Mouse (Mus musculus) thymus, adult 2 months (tissue): ENCODE data around the gene Mfap2. TPM values are rescaled to one million over a fixed set of nuclear protein-coding genes. Genes with fewer than 3 reads are reported as not detected.

Experiments used
- DNase-seq: peaks from one replicate; pipeline ENCODE4 v3.0.0; 2021
- H3K27ac ChIP-seq: fragments of 200-500 bp; 2 replicates; pipeline ENCODE4 v1.5.1; 2012; ENCODE audit warnings: low read length, control low read depth; ENCODE audit not compliant: control insufficient read depth, insufficient read depth
- H3K27me3 ChIP-seq: fragments of 200-500 bp; 2 replicates; pipeline ENCODE4 v1.6.1; 2012; ENCODE audit warnings: mild to moderate bottlenecking, low read length, moderate library complexity, mixed read lengths; ENCODE audit not compliant: control insufficient read depth, insufficient read depth
- H3K36me3 ChIP-seq: fragments of 200-500 bp; 2 replicates; pipeline ENCODE4 v1.6.1; 2012; ENCODE audit warnings: mild to moderate bottlenecking, low read length, moderate library complexity; ENCODE audit not compliant: control insufficient read depth, insufficient read depth
- H3K4me1 ChIP-seq: fragments of 200-500 bp; replicated peaks from 2 replicates; pipeline ENCODE4 v1.6.1; 2012; ENCODE audit warnings: low read length; ENCODE audit not compliant: control insufficient read depth, insufficient read depth
- H3K4me3 ChIP-seq: fragments of 200-500 bp; 2 replicates; pipeline ENCODE4 v1.5.1; 2012; ENCODE audit warnings: mild to moderate bottlenecking, low read length, control low read depth, moderate library complexity; ENCODE audit not compliant: control insufficient read depth, insufficient read depth
- CTCF ChIP-seq: fragments of 200-500 bp; IDR thresholded peaks from 2 replicates; pipeline ENCODE4 v1.5.1; 2012; ENCODE audit warnings: mild to moderate bottlenecking, control low read depth, low read length, moderate library complexity, borderline replicate concordance; ENCODE audit not compliant: control insufficient read depth, poor library complexity, insufficient read depth; ENCODE audit errors: extremely low read depth
- POLR2A ChIP-seq: fragments of 200-500 bp; IDR thresholded peaks from 2 replicates; pipeline ENCODE4 v1.6.1; 2012; ENCODE audit warnings: mild to moderate bottlenecking, low read length, control low read depth, moderate library complexity; ENCODE audit not compliant: control insufficient read depth, poor library complexity, insufficient read depth; ENCODE audit errors: extremely low read depth
- WGBS: fragments of 180-500 bp; shearing (Covaris S2); methylation state at CpG from one replicate; pipeline ENCODE4 v1.1.7; 2018; 5-methylcytosine and 5-hydroxymethylcytosine counted together
- polyA plus RNA-seq: library from polyadenylated mRNA; depleted of rRNA; stranded (reverse); fragments of >200 nt; gene quantifications from 2 replicates; pipeline ENCODE4 v1.2.3, GENCODE M21; 2012

Mfap2 gene
- polyA plus RNA-seq, 1 experiment = 6.1 TPM

DNA sequence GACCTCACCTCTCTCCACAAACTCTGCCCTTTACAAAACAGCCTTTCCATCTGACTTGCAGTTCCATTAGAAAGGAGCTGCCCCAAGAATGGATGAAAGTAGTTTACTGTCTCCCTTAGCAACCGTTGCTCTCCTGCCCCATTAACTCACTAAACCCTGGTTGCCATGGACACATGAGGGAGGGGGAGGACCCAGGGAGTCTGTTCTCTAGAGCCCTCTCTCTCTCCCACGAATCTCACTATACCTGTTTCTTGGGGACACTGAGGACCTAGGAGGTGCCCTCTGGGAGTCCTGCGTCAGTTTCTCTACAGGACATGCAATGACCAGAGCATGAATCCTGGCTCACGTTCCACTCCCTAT, 39.2 kb downstream of the Mfap2 start:
- TF ChIP-seq CTCF = no peak
- no peak for TF ChIP-seq POLR2A
- no peak for DNase-seq
- no peak overlapping the region for H3K27ac ChIP-seq
- no peaks in the 10 kb centered on the region for H3K36me3 ChIP-seq
- no peak overlapping the region for H3K4me3 ChIP-seq
- no peaks in the 10 kb centered on the region for H3K4me1 ChIP-seq
- no peaks in the 10 kb centered on the region for H3K27me3 ChIP-seq
- 84% methylated on average over 4 of the region's 4 CpGs for WGBS

DNA sequence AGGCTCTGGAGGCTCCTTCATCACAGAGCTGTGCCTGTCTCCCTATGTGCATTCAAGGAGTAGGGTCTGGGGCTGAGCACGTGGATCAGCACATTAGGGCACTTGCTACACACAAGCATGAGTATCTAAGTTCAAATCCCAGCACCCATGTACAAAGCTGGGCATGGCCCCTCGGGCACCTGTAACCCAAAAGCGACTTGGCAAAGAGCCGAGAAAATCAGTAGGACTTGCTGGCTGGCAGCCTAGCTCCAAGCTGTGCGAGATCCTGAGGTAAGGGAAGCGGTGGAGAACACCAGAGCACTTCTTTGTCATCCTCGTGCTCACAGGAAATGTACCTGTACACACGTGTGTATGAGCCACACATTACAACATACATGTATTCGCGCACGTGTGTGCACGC, 42.2 kb downstream of the Mfap2 start:
- no peaks in the 10 kb centered on the region for H3K4me1 ChIP-seq
- H3K36me3 ChIP-seq = no peaks in the 10 kb centered on the region
- no peak for DNase-seq
- no peaks in the 10 kb centered on the region for H3K27me3 ChIP-seq
- no peak overlapping the region for H3K4me3 ChIP-seq
- WGBS = 95% methylated on average over 12 of the region's 12 CpGs
- no peak overlapping the region for H3K27ac ChIP-seq
- TF ChIP-seq POLR2A (no peak), CTCF (no peak)

DNA sequence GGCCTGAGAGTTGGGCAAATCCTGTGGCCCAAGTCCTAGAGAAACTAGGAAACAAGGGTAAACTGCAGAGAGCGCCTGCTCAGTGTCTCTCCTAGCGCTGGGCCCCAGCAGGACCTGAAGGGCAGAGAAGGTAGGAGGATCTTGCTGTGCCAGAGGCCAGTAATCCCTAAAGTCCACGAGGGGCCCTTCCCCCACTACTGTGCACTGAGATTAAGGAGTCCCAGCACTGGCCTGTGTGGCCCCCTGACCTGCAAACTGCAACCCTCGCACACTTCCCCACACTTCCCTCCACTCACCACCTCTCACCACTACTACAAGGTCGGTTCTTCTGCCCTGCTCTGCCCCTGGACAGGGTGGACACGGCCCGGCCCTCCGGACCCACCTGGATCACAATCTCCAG, 42.9 kb downstream of the Mfap2 start:
- DNase-seq = no peak
- Histone ChIP-seq H3K27me3 (no peaks in the 10 kb centered on the region), H3K4me1 (no peaks in the 10 kb centered on the region), H3K27ac (no peak overlapping the region), H3K36me3 (no peaks in the 10 kb centered on the region), H3K4me3 (no peak overlapping the region)
- WGBS = 91% methylated on average over 8 of the region's 8 CpGs
- TF ChIP-seq POLR2A (no peak), CTCF (no peak)

DNA sequence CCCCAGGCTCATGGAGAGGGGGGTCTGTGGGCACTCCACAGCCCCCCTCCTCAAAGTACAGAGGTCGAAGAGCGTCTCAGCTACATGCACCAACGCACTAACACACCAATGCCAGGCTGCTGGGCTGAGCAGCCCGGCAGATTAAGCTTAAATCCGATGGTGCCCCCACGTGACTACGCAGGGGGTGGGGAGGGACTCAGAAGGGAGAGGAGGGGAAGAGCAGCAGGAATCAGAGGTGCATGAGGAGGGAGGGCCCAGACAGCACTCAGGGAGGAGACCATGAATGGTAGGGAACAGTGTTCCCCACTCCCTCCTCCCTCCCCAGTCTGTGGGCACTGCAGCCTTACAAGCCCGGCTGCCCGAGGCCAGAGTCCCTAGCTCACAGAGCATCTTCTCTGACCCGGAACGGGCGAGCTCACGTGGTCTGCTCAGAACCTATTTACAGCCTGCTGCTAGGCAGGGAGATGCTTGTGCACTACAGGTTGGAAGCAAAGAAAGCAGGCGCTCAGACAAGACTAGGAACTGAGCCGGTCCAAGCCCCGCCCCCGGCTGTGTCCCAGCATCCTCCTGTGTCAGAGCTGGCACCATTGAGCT, 43.4 kb downstream of the Mfap2 start:
- TF ChIP-seq CTCF (no peak), POLR2A (no peak)
- DNase-seq = no peak
- Histone ChIP-seq H3K4me3 (no peak overlapping the region), H3K27ac (no peak overlapping the region), H3K36me3 (no peaks in the 10 kb centered on the region), H3K27me3 (no peaks in the 10 kb centered on the region), H3K4me1 (no peaks in the 10 kb centered on the region)
- 93% methylated on average over 17 of the region's 17 CpGs for WGBS

DNA sequence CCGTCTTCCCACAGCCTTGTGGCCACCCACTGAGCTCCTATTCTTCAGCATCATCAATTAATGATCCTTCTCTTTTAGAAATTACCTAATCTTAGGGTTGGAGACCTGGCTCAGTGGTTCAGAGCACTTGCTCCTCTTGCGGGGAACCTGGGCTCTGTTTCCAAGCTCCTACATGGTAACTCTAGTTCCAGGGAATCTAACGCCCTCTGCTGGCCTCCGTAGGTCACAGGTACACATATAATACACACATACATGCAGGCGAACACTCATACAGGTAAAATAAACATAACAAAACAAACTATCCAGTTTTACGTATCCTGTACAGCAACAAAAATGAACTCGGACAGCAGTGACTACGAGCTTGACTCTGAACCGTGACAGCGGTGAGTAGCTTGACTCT, 46.8 kb downstream of the Mfap2 start:
- no peak for DNase-seq
- over 99% methylated on average over 10 of the region's 10 CpGs for WGBS
- no peak for TF ChIP-seq CTCF
- TF ChIP-seq POLR2A = no peak
- no peaks in the 10 kb centered on the region for H3K36me3 ChIP-seq
- H3K4me3 ChIP-seq = no peak overlapping the region
- H3K27ac ChIP-seq = no peak overlapping the region
- H3K4me1 ChIP-seq = peaks cover 9% of the 10 kb centered on the region
- no peaks in the 10 kb centered on the region for H3K27me3 ChIP-seq

DNA sequence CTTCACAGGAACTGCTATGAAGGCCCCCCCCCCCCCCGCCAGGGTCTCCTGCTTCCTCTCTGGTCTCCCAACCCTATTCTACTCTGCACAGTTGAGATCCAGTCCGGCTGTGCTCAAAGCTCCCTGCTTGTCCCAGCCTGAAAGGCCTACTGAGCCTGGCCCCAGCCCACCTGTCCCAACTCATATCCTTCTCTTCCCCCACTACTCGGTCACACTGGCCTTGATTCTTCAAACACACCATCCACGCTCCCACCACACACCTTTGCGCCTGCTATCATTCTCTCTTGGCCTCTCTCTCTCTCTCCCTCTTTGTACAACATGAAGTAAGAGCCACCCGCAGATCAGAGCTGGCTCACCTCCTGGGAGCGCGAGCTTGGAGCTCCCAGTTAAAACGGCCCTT, 48.6 kb downstream of the Mfap2 start:
- Histone ChIP-seq H3K4me3 (no peak overlapping the region), H3K4me1 (peaks cover 9% of the 10 kb centered on the region), H3K36me3 (no peaks in the 10 kb centered on the region), H3K27me3 (no peaks in the 10 kb centered on the region), H3K27ac (no peak overlapping the region)
- 90% methylated on average over 9 of the region's 9 CpGs for WGBS
- TF ChIP-seq CTCF (no peak), POLR2A (no peak)
- DNase-seq = no peak
